Mouse (Mus musculus): Measurements from ENCODE around the gene Sf3b3.

The Sf3b3 gene

DNA sequence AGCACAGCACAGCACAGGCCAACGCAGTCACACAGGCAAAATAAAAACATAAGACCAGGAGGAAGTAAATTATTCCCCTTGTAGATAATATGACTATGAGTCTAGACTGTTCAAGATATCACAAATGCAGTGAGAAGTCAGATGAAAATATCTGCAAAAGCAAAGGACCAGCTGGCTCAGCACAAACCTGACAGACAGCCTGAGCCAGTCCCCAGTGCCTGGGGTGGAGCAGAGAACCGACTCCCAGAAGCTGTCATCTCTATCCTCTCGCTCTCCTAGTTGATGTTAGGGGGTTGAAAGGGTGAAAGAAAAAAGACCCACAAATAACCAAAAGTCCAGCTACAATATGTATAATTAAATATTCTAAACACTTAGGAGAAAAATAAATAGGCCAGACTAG, 70.9 kb downstream of the Sf3b3 start:
- no peak for DNase-seq (ENCODE audit: low spot score in 2 of 2)

DNA sequence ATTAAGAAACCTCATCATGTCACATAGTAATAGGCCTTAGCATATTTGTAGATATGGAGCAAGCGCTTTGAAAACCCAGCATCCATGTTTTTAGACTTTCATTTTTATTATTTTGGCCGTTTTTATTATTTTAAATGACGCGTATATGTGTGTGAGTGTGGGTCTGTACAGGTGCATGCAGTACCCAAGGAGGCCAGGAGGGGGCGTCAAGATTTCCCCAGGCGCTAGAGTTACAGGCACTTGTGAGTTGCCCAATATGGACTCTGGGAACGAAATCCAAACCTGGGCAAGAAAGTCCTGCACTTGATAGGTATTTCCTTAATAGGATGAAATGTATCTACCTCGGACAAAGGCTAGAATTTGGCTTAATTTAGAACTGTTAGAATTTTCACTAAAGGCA, 71.3 kb downstream of the Sf3b3 start:
- DNase-seq (ENCODE audit: low spot score in 2 of 2): no peak

GRCm38 (mm10) chr8:110774725-110775124, 71.9 kb downstream of the Sf3b3 start:
- no peak for DNase-seq (ENCODE audit: low spot score in 2 of 2)

- DNase-seq (ENCODE audit: low spot score in 2 of 2): no peak
Measured at GRCm38 (mm10) chr8:110774047-110774446, 72.5 kb downstream of the Sf3b3 start.

DNA sequence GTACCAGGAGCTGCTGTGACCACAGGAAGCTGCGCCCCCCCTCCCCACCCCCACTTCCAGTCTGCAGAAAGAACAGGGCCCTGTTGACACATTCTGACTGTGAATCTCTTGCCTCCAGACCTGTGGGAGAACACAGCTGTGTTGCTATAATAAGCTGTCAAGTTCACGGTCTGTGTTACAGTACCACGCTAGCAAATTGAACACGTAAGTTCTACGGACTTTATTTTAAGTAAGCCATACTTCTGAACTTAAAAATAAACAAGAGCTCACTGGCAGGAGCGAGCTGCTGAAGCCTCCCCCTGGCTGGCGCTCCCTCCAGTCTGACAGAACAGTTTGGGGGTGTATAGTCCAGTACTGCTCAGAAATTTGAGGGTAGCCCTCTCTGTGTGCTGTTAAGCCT, 74.1 kb downstream of the Sf3b3 start:
- DNase-seq (ENCODE audit: low spot score in 2 of 2): no peak

DNA sequence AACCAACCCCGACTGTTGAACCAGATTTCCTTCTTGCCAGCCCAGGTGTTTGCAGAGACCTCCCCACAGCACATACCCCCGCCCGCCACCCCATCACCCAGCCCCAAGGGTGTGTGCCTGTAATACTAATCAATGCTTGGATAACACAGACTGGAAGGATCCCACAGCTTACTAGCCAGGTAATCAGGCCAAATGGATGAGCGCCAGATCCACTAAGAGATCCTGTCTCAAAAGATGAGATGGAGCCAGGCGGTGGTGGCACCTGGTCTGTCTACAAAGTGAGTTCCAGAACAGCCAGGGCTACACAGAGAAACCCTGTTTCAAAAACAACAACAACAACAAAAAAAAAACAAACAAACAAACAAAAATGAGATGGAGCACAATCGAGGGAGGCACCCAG, 79.3 kb downstream of the Sf3b3 start:
- no peak for DNase-seq (ENCODE audit: low spot score in 2 of 2)

DNA sequence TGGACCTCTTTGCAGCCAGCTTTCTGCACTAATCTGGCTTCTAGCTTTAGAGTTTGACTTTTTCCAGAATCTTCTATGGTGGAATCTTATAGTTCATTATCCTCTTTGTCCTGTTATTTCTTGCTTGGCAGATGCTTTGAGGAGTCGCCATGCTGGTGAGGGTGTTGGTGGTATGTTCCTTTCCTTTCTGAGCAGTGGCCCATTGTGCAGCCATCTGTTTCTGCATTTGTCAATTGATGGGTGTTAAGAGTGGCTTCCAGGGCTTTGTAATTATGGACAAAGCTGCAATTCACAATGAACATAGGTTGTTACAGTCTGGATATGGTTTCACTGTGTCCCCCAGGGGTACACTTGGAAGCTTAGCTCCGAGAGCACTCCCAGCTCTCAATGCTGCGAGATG, 81.9 kb downstream of the Sf3b3 start:
- no peak for DNase-seq (ENCODE audit: low spot score in 2 of 2)

- DNase-seq (ENCODE audit: low spot score in 2 of 2): no peak
Measured at GRCm38 (mm10) chr8:110761988-110762387, 84.6 kb downstream of the Sf3b3 start.

GRCm38 (mm10) chr8:110761185-110761584, 85.4 kb downstream of the Sf3b3 start:
- DNase-seq (ENCODE audit: low spot score in 2 of 2): no peak

- DNase-seq (ENCODE audit: low spot score in 2 of 2): no peak
Measured at GRCm38 (mm10) chr8:110760280-110760940, 86.2 kb downstream of the Sf3b3 start.

All from frontal cortex, postnatal 25 days (tissue).